Mouse (Mus musculus) T-helper 17 cell (primary cell): ENCODE measurements around the gene Pold2.
"Not testable (repeated sequence)": the region's sequence is repeated elsewhere in the genome, so short reads cannot be mapped to it uniquely, and the experiment has no call there.

Experiments
- in situ Hi-C, 2 experiments: fragments of 300-600 bp; cut with MboI, MseI; formaldehyde crosslinking; loops; 1 replicate in 1 of 2; 2 replicates in 1 of 2; pipeline ENCODE4 v1.15.1; 2025; ENCODE audit warnings: high pct_unique_total_duplicates in 2 of 2

Pold2 gene

DNA sequence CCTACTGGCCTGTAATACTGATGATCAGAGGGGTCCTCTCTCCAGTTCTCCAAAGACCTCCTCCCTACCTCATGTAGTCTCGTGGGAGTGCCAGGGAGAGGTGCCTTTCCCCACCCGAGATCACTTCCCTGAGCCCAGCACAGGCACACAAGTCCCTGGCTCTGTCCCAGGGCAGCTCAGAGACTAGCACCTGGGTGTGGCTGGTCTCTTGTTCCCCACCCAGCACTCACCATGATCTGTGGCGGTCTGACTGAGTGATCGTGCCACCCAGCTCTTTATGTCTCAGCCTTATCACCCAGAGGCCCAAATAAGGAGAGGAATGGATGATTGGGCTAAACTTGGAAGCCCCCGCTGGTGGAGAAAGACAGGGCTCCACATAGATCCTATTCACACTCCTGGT is 20.4 kb upstream of the Pold2 start, which contains the start of gene Myl7:
TSS of gene Myl7 (minus strand) at position 252 of the 400 bp plus-strand sequence.
- in situ Hi-C loops = no loop called here

DNA sequence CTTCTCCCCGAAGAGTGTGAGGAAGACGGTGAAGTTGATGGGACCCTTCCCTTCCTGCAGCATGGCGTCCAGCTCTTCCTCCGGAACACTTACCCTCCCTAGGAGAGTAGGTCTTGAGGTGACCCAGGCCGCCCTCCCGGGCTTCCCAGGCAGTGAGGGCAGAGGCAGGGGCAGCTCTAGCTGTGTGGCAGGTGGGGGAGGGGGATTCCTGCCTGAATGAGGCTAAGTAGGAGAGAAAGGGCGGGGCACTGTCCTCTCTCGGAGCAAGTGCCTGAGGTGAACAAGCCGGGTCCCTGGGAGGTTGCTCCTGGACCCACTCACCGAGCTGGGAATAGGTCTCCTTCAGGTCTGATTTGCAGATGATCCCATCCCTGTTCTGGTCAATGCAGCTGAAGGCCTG is 19.7 kb upstream of the Pold2 start:
- in situ Hi-C loops = no loop called here

DNA sequence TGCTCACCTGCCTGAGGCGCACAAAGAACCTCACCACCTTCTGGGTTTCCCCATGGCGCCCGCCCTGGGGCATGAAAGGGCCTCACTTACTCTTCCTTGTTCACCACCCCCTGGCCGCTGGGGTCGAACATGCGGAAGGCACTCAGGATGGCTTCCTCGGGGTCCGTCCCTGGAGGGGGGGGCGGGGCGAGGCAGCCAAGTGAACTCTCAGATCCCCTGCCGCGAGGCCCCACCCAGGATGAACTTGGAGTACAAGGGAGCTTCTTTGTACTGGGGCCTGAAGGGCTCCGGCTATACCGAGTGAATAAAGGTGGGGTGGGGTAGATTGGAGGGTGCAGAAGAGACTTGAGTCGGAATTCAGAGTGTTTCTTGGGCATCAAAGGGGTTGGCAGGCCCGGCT is 19.1 kb upstream of the Pold2 start:
- in situ Hi-C loops = no loop called here

DNA sequence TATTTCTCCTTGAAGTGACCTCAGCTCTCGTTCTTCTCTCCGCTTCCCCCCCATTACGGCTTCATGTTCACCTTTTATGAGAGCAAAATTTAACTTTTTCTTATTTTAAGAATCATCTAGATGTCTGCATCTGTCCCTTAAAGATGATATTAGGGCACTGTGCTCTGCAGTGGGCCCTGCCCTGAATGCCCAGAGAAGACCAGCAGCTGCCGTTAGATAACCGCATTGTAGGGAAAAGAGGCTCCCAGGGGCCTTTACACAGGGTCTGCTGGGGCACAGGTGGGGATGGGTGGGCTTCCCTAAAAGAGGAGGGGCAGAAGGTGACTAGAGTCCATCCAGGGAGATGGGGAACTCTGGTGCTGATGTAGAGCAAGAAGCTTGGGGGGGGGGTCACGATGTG is 15.7 kb upstream of the Pold2 start:
- in situ Hi-C loops = no loop called here

DNA sequence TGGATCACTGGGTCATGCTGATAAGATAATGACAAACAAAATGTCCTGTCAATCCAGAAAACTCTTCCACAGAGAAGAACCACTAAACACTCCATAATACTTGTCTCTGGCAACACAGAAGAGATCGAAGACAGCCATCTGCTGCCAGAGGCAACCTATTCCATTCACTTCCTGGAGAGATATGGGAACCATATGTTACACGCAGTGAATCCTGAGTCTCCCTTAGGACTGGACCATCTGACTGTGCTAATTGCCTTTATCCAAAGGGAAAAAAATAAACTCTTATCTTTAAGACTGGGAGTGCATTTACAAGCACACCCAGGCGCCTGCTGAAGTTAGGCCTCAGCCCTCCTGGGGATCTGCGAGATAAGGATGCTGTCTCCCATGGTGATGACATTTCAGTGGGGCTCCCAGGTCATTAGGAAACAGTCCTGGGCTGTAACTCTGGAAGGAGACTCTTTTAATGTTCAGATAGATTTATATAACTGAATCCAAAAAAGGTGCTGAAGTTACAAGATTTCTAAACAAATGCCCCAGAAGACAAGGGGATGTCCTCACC is 14.8 kb upstream of the Pold2 start:
- in situ Hi-C loops = no loop called here

DNA sequence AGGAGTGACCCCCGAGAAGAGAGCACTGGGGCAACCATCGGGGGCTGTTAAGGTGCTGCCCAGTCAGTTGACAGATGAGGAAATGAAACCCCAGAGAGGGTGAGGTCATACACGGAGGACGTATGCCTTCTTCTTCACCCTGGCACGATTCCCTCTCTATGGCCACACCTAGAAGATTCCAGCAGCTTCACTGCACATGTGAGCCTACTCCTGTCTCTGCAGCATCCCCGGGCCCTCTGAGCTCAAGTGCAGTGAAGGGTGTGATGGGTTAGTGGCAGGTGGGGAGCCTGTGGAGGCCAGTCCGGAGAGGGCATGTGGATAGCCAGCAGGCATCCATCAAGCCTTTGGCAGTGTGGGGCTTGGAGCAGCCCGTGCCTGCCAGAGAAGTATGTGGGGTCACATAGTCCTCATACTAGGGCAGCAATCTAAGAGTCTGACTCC is 14.1 kb upstream of the Pold2 start:
- in situ Hi-C loops = no loop called here

DNA sequence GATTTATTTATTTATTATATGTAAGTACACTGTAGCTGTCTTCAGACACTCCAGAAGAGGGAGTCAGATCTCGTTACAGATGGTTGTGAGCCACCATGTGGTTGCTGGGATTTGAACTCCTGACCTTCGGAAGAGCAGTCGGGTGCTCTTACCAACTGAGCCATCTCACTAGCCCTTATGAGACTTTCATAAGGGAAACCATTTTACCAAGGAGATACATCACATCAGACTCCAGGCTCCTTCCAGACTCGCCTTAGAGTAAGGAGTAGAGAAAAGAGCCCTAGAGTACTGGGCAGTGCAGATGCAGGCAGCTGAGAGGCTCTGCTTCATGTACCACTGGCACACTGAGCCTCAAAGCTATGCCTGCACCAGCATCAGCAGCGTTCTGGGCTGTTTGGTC is 10.5 kb upstream of the Pold2 start:
- in situ Hi-C loops = not testable (repeated sequence)

DNA sequence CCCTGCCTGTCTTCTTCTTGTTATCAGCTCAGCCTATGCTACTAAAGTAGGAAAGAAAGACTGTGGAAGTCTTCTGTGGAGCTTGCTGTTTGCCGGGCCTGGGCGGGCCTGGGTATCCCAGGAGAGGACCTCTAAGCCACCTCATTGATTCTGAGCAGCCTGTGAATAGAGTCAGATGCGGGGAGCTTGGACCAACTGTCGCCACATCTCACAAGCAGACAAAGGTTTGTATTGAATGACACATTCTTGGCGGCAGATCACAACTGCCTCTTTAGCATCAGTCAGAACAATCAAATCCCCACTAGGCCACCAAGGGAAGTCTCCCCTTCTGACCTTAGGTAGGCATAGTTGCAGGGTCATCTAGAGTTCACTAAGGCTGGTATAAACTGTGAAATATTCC is 9.2 kb upstream of the Pold2 start:
- in situ Hi-C loops = no loop called here

DNA sequence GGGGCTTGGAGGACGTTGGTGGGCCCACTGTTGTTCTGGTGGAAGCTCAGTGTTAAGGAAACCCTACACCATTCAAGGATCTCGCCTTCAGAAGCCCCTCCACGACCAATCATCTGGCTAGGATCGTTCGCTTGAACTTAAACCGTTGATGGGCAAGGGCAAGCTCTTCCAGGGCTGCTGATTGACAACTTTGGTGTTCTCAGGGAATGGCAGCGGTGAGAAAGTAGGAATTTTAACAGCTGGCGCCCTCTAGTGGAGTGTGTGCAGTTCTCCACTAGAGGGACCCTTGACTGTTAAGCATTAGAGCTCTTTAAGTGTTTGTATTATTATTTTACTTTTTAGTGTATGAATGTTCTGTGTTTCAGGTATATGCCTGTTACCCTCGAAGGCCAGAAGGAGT is 8.1 kb upstream of the Pold2 start:
- in situ Hi-C loops = no loop called here

DNA sequence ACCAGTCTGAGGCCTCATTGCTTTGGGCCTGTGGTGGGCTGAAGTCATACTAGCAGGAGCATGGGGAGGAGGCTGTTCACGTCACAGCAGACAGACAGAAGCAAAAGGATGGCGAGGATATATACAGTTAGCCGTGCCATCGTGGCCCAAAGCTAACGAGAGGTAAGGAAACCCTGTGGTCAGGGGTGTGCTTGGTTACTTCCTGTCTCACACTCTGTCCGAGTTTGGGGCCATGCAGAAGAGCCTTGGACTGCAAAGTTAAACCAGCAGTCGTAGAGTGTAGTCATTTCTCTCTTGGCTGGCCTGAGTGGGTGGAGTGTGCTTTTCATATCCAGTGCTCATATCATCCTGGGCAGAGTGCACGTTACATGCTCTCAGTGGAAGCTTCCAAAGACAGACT is 4.4 kb upstream of the Pold2 start:
- in situ Hi-C loops = no loop called here

DNA sequence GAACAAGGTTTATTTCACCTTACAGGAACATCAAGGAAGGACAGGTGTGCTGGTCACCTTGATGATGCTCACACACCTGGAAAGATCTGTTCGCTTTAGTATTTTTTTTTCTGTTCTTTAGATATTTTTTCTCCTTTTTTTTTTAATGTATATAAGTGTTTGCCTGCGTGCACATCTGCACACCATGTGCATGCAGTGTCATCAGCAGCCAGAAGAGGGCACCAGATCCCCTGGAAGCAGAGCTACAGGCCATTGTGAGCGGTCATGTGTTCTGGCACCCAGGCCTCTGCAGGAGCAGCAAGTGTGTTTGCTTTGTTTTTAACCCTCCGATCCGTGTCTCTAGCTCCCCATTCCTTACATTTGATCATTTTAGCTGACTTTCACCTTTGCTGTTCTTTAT is 1.8 kb upstream of the Pold2 start:
- in situ Hi-C loops = no loop called here

DNA sequence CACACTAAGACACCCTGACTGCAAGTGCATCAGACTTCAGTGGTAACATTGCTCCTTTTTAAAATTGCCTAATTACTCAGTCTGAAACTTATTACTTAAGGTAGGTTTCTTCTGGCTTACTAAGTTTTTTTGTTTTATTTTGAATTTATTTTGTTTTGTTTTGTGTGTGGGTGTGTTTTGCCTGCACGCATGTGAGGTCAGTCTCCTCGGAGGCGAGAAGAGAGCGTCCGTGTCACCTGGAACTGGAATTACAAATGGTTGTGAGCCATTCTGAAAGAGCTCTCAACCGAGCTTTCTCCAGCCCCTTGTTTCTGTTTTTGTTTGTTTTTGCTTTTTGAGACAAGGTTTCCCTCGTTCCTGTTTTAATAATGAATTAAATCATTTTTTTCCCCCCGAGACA is 569 bp upstream of the Pold2 start:
- in situ Hi-C loops = no loop called here

DNA sequence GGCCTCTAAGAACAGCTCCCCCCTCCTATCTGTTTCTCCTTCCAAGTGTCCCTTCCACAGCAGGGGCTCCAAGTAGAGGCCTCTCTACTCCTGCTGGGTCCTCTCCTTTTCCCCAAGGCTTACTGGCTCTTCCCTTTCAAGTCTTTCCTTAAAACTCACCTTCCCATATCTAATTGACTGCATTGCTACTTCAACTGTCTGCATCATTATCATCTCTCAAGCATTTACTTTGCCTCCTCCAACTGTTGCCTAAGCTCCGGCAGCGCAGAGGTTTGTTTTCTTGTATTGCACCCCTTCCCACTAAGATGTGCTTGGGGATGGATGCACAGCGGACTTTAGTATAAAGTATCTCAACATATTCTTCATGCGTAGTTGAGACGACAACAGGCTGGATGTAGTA is 671 bp downstream of the Pold2 start:
- in situ Hi-C loops = no loop called here

DNA sequence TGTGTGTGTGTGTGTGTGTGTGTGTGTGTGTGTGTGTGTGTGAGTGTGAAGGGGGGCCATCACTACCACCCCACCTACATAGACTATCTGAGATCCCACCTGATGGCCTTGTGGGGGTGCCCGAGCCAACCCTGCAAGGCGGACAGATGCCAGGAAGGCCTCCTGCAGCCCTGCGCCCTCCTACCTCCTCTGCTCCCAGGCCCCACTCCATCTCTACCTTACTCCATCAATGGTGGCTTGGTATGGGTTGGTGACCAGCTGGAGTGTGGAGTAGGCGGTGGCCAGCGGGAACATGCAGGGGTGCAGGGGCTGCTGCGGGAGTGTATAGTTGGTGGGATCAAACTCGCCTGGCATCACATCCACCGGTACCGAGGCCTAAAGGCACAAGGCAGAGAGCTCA is 4.9 kb downstream of the Pold2 start:
- in situ Hi-C loops = no loop called here

DNA sequence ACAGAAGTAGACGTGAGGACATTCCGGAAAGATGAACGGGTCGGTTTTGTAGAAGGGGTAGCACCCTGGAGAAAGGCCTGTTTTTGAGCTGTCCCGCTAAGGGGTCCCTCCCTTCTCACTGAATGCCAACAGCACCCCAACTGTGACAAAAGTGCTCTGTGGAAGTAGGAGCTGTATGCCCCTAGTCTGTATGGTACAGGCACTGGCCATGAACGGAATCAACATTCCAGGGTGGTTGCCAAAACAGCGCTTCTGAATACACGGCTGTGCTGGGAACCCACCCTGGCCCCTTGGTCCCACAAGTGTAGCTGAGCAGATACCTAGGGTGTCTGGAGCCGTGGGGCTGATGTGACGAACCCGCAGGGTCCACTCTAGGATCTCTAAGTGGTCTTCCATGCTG is 5.4 kb downstream of the Pold2 start:
- in situ Hi-C loops = no loop called here

DNA sequence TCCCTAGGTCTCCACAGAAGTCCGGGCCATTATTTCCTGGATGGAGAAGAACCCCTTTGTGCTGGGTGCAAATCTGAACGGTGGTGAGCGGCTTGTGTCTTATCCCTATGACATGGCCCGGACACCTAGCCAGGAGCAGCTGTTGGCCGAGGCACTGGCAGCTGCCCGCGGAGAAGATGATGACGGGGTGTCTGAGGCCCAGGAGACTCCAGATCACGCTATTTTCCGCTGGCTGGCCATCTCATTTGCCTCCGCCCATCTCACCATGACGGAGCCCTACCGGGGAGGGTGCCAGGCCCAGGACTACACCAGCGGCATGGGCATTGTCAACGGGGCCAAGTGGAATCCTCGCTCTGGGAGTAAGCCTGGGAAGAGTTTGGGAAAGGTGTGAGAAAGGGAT is 8.0 kb downstream of the Pold2 start:
- in situ Hi-C loops = no loop called here

DNA sequence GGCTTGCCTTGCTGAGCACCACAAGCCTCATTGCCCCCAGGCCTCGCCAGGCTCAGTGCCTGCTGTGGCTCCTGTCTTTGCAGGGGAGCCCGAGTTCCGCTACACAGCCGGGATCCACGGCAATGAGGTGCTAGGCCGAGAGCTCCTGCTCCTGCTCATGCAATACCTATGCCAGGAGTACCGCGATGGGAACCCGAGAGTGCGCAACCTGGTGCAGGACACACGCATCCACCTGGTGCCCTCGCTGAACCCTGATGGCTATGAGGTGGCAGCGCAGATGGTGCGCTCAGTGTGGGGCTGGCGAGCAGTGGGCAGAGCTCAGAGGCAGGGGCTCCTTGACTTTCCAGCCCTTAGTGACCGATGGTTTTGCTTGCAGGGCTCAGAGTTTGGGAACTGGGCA is 8.8 kb downstream of the Pold2 start:
- in situ Hi-C loops = no loop called here

DNA sequence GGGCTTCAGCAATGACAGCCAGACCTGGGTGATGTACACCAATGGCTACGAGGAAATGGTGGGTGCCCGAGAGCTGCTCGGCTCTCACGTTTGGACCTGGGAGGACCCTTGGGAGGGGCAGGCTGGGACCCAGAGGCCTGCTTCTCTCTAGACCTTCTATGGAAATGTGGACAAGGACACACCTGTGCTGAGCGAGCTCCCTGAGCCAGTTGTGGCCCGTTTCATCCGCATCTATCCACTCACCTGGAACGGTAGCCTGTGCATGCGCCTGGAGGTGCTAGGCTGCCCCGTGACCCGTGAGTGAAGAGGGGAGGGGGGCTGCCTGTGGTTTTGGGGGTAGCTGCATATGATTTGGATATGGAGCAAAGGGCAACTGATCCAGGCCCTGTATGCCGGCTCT is 9.8 kb downstream of the Pold2 start:
- in situ Hi-C loops = no loop called here

DNA sequence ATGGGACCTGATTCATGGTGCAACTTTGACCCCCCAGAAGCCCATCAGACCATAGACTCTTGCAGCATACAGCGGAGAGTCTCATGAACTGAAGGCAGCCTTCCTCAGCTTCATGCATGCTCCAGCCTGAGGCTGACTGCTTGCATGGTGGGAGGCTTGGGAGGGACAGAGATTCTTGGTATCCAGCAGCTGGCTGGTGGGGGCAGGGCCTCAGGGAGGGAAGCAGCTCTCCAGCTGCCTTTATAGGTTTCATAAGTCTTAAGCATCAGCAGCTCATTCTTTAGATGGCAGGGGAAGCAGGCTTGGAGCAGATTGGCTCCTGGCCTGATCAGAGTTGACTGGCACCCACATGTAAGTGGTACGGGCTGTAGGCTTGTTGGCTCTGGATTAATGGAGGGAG is 10.9 kb downstream of the Pold2 start:
- in situ Hi-C loops = no loop called here

DNA sequence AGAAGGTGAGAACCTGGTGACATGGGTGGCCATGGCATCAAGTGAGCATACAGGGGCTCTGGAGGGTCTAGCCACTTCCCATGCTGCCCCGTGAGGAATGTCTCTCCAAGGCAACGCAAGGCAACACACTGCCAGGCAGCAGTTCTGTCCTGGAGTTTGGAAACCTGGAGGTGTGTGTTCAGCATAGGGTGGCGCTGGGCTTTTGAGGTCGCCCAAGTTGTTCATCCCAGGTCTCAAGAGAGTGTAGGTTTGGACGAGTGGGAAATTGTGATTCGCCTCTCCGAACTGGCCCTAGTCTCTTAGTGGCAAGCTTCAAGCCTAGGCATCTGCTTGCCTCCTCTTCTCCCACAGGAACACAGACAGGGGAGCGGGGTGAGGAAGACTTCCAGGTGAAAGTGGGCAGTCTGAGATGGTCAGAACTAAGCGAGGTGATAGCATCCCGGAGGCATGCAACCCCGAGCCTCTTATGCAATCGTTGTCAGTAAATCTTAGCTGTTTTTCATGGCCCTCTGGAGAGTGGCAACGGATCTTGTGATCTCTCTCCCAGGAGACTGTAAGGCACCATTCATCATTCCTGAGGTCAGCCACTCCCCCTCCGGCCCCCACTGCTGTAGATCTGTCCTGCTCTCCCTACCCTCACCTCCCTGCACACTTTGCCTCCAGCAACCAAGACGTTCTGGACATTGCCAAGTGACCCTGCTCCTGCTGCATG is 15.5 kb downstream of the Pold2 start:
- in situ Hi-C loops = no loop called here

DNA sequence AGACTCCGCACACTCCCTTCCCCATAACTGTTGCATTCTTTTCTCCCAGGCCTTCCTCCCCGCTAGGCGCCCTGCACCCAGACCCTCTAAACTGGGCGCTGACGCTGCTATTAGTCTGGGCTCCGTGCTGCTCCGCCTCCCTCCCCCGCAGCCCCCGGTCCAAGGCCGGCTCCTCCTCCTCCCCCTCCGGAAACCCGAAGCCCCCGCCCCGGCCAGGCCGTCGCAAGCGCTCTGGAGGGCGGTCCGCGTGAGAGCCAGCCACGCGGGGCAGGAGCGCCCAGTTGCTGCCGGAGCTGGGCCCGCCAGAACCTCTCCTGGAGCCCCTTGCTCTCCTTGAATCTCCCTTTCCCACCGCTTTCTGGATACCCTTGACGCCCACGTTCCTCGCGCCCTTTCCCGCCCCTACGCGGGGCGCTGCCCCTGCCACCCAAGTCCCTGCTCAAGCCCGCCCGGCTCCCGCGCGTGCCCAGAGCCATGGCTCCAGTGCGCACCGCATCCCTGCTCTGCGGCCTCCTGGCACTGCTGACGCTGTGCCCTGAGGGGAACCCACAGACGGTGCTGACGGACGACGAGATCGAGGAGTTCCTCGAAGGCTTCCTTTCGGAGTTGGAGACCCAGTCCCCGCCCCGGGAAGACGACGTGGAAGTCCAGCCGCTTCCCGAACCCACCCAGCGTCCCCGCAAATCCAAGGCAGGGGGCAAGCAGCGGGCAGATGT is 16.3 kb downstream of the Pold2 start, which contains the start of gene Aebp1:
TSS of gene Aebp1 (plus strand) at position 270 of the 716 bp plus-strand sequence.
- in situ Hi-C loops = no loop called here

DNA sequence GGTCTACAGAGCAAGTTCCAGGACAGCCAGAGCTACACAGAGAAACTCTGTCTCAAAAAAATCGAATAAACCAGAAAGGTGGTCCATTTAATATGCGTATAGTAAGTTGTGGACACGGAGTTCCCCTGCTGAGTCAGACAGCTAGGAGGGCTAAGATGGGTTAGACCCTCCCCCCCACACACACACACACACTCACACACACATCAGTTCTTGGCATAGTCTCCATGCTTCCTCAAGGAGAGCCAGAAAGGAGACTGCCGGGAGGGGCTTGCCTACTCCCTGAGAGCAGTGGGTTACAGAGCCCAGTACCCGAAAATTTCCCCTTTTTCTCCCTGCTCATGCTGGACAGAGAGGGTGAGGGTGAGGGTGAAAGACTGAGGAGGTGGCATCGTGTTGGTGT is 17.5 kb downstream of the Pold2 start:
- in situ Hi-C loops = no loop called here
